Mouse (Mus musculus) brain, embryonic 14.5 days (tissue): ENCODE measurements around the gene 4931406C07Rik. TPM values are rescaled to one million over a fixed set of nuclear protein-coding genes. Genes with fewer than 3 reads are reported as not detected.
A peak's percentile ranks its signal among the peaks of the same experiment; 100 is the strongest.
"Not testable (repeated sequence)": the region's sequence is repeated elsewhere in the genome, so short reads cannot be mapped to it uniquely, and the experiment has no call there.

Experiments used
- DNase-seq: peaks from one replicate; pipeline ENCODE4 v3.0.0-alpha.2; 2011; ENCODE audit warnings: low read depth
- CTCF ChIP-seq: fragments of 200-500 bp; IDR thresholded peaks from 2 replicates; pipeline ENCODE4 v1.5.1; 2012; ENCODE audit warnings: inconsistent platforms, mild to moderate bottlenecking, moderate library complexity, borderline replicate concordance; ENCODE audit not compliant: insufficient read depth, insufficient read length; ENCODE audit errors: extremely low read depth
- POLR2A ChIP-seq: fragments of 200-500 bp; IDR thresholded peaks from 2 replicates; pipeline ENCODE4 v1.6.1; 2012; ENCODE audit warnings: mild to moderate bottlenecking, inconsistent platforms, borderline replicate concordance; ENCODE audit not compliant: poor library complexity, insufficient read depth, insufficient read length, severe bottlenecking; ENCODE audit errors: extremely low read depth
- polyA plus RNA-seq: library from polyadenylated mRNA; depleted of rRNA; stranded (reverse); fragments of >200 nt; gene quantifications from 2 replicates; pipeline ENCODE4 v1.2.3, GENCODE M21; 2012

Gene 4931406C07Rik
- polyA plus RNA-seq, 1 experiment: 22.8 TPM

GRCm38 (mm10) chr9:15308254-15308653, 2.0 kb upstream of the 4931406C07Rik start:
- no peak for TF ChIP-seq POLR2A
- no peak for TF ChIP-seq CTCF
- DNase-seq: no peak

GRCm38 (mm10) chr9:15307257-15307656, 1.0 kb upstream of the 4931406C07Rik start:
- DNase-seq: no peak
- no peak for TF ChIP-seq POLR2A
- no peak for TF ChIP-seq CTCF

GRCm38 (mm10) chr9:15305503-15306397, 498 bp downstream of the 4931406C07Rik start, which contains the start of gene Taf1d:
Gene Taf1d (plus strand): TSS chr9:15306214.
- TF ChIP-seq CTCF (no peak), POLR2A (peak; percentile 76)
- peak; percentile 97 for DNase-seq

GRCm38 (mm10) chr9:15302881-15303280, 3.4 kb downstream of the 4931406C07Rik start:
- DNase-seq: no peak
- TF ChIP-seq POLR2A: no peak
- no peak for TF ChIP-seq CTCF

- DNase-seq: not testable (repeated sequence)
Measured at GRCm38 (mm10) chr9:15302006-15302405, 4.2 kb downstream of the 4931406C07Rik start.

- TF ChIP-seq CTCF (no peak), POLR2A (no peak)
- DNase-seq: peak; percentile 53
Measured at GRCm38 (mm10) chr9:15301399-15301798, 4.8 kb downstream of the 4931406C07Rik start.

- TF ChIP-seq POLR2A: no peak
- TF ChIP-seq CTCF: no peak
Measured at GRCm38 (mm10) chr9:15300056-15300455, 6.2 kb downstream of the 4931406C07Rik start.

GRCm38 (mm10) chr9:15298451-15298850, 7.8 kb downstream of the 4931406C07Rik start:
- no peak for DNase-seq
- TF ChIP-seq POLR2A (no peak), CTCF (no peak)

More at GRCm38 (mm10) chr9:15300056-15300455, 6.2 kb downstream of the 4931406C07Rik start:
- no peak for DNase-seq

- TF ChIP-seq CTCF: no peak
- no peak for DNase-seq
Measured at GRCm38 (mm10) chr9:15297112-15297511, 9.1 kb downstream of the 4931406C07Rik start.

- no peak for DNase-seq
- TF ChIP-seq POLR2A (no peak), CTCF (no peak)
Measured at GRCm38 (mm10) chr9:15289251-15289650, 17.0 kb downstream of the 4931406C07Rik start.

- DNase-seq: no peak
- TF ChIP-seq CTCF: no peak
- TF ChIP-seq POLR2A: no peak
Measured at GRCm38 (mm10) chr9:15288402-15288801, 17.8 kb downstream of the 4931406C07Rik start.

- no peak for TF ChIP-seq POLR2A
- no peak for TF ChIP-seq CTCF
- DNase-seq: no peak
Measured at GRCm38 (mm10) chr9:15287846-15288245, 18.4 kb downstream of the 4931406C07Rik start.
